Mouse (Mus musculus) left cerebral cortex, postnatal 14 days (tissue): ENCODE measurements at regions not wholly inside any gene's neighbourhood (a gene's known extent, or its start where the extent isn't known, plus 50 kb on each side); places are given as distances from the start of the nearest gene placed in this dataset.

ENCODE experiments used
- DNase-seq, 2 experiments: peaks; one replicate each; pipeline ENCODE4 v3.0.0; 2021 to 2022; ENCODE audit warnings: low spot score in 2 of 2, mixed read lengths in 1 of 2
- intact Hi-C: fragments of 180-260 bp; cut with DNase I; formaldehyde crosslinking; loops from one replicate; pipeline ENCODE4 v1.15.1; 2025

- DNase-seq = peak; percentile 5 to 14
- intact Hi-C loops = no loop called here
These were observed 95.1 kb upstream of the Col3a1 start for GRCm38 (mm10) chr1:45216272-45216671.
